Mouse (Mus musculus) limb, embryonic 10.5 days (tissue): ENCODE measurements around the gene Dhrs9. TPM values are rescaled to one million over a fixed set of nuclear protein-coding genes. Genes with fewer than 3 reads are reported as not detected.
"Not testable (repeated sequence)": the region's sequence is repeated elsewhere in the genome, so short reads cannot be mapped to it uniquely, and the experiment has no call there.

Experiments used
- DNase-seq: peaks from one replicate; pipeline ENCODE4 v3.0.0-alpha.2; 2017; ENCODE audit warnings: low spot score
- H3K27ac ChIP-seq: fragments of 300-500 bp; sonication (generic); 2 replicates; pipeline ENCODE4 v1.5.1; 2016; ENCODE audit warnings: mild to moderate bottlenecking
- H3K27me3 ChIP-seq: fragments of 300-500 bp; sonication (generic); 2 replicates; pipeline ENCODE4 v1.6.1; 2016; ENCODE audit warnings: low read depth, mild to moderate bottlenecking; ENCODE audit not compliant: poor library complexity, severe bottlenecking
- H3K36me3 ChIP-seq: fragments of 300-500 bp; sonication (generic); 2 replicates; pipeline ENCODE4 v1.6.1; 2016; ENCODE audit warnings: mild to moderate bottlenecking, moderate library complexity
- H3K4me1 ChIP-seq: fragments of 300-500 bp; sonication (generic); 2 replicates; pipeline ENCODE4 v1.6.1; 2016
- H3K4me3 ChIP-seq: fragments of 300-500 bp; sonication (generic); 2 replicates; pipeline ENCODE4 v1.5.1; 2016; ENCODE audit warnings: mild to moderate bottlenecking, moderate library complexity
- H3K9me3 ChIP-seq: fragments of 300-500 bp; sonication (generic); replicated peaks from 2 replicates; pipeline ENCODE4 v1.6.1; 2016; ENCODE audit warnings: mild to moderate bottlenecking
- WGBS: fragments of 180-500 bp; shearing (Covaris S2); methylation state at CpG from one replicate; pipeline ENCODE4 v1.1.7; 2016; 5-methylcytosine and 5-hydroxymethylcytosine counted together
- polyA plus RNA-seq: library from polyadenylated mRNA; unstranded; fragments of >200 nt; fragmentation: Nextera tagmentation; extraction: Ambion mirVana; gene quantifications from 2 replicates; pipeline ENCODE4 v1.2.1, GENCODE M21; 2016

The Dhrs9 gene
- polyA plus RNA-seq: not detected in 2 replicates

DNA sequence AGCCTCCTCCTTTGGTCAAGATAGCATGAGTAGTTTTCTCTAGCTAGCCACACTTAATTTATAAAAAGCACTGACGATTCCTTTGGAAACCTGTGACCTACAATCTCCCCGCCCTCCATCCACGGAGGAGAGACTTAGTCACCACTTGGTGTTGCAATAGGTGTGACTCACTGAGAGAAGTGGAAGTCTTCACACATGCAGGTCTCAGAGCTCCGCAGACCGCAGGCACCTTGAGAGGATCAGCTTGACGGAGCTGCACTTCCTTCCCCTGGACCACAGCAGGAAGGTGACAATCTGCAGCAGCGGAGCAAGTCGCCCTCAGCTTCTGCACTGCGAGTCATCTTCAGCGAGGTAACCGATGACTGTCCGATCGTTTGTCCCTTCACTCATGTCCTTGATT is at the start of gene Dhrs9:
Gene Dhrs9 (plus strand): TSS at position 165 of the 400 bp plus-strand sequence.
- Histone ChIP-seq H3K36me3 (no peaks in the 10 kb centered on the region), H3K9me3 (no peaks in the 10 kb centered on the region), H3K27me3 (no peaks in the 10 kb centered on the region), H3K4me3 (no peak within 1 kb of the TSS), H3K4me1 (peaks cover 3% of the 10 kb centered on the region; the same call in 1 of the 2 replicates), H3K27ac (no peak within 1 kb of the TSS)
- DNase-seq: no peak
- WGBS: 54% methylated on average over 13 of the region's 13 CpGs

DNA sequence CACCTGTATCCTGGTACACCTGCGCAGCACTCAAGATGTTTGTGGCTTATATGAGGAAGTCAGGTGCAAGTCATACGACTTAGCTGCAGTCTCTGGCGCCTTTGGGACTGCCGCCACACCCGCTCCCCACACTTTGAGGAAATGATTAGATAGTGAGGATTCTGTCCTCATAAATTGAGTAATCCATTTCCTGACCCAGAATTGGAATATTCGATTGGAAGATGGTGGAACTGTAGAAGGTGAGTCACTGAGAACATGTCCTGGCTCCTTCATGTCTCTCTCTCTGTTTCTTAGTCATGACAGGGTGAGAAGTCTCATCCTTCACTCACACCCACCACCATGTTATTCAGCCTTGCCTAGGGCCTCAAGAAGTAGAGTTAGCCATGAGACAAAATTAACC is 48.7 kb upstream of the Dhrs9 start:
- H3K27me3 ChIP-seq, H3K9me3 ChIP-seq, H3K4me1 ChIP-seq, H3K36me3 ChIP-seq, H3K4me3 ChIP-seq, H3K27ac ChIP-seq, DNase-seq: not testable (repeated sequence)
- 92% methylated on average over 6 of the region's 6 CpGs for WGBS

DNA sequence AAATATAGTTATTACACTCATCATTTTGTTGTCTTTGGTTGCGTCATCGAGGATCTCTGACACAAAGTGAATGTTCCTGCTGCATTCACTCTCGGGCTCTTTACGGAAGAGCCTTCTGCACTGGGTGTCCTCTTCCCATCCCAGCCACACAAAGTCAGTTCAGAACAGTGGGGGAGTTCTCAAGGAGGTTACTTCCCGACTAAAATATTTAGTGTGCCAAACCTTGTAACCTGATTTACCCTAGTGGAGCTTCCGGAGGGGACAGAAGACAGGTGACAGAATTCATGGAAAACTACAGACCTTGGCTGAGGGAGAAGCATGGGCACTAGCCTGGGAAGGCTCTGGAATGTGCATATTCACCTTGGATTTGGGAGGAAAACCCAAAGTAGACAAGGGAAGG is 38.7 kb upstream of the Dhrs9 start:
- Histone ChIP-seq H3K9me3 (no peaks in the 10 kb centered on the region), H3K4me1 (no peaks in the 10 kb centered on the region), H3K36me3 (no peaks in the 10 kb centered on the region), H3K4me3 (no peak overlapping the region), H3K27ac (no peak overlapping the region), H3K27me3 (no peaks in the 10 kb centered on the region)
- WGBS: 90% methylated on average over 6 of the region's 6 CpGs
- DNase-seq: no peak

- no peak for DNase-seq
- Histone ChIP-seq H3K27ac (no peak within 1 kb of the TSS), H3K4me1 (no peaks in the 10 kb centered on the region), H3K36me3 (no peaks in the 10 kb centered on the region), H3K9me3 (no peaks in the 10 kb centered on the region), H3K27me3 (no peaks in the 10 kb centered on the region), H3K4me3 (no peak within 1 kb of the TSS)
- 89% methylated on average over 9 of the region's 9 CpGs for WGBS
These were observed 37.6 kb upstream of the Dhrs9 start, which contains the start of gene Abcb11 for GRCm38 (mm10) chr2:69342496-69343221. TSS of gene Abcb11 (minus strand) at chr2:69342616.

GRCm38 (mm10) chr2:69355402-69355801 is 24.8 kb upstream of the Dhrs9 start:
- H3K4me1 ChIP-seq, H3K9me3 ChIP-seq, H3K4me3 ChIP-seq, DNase-seq, H3K27ac ChIP-seq, H3K36me3 ChIP-seq, H3K27me3 ChIP-seq: not testable (repeated sequence)

DNA sequence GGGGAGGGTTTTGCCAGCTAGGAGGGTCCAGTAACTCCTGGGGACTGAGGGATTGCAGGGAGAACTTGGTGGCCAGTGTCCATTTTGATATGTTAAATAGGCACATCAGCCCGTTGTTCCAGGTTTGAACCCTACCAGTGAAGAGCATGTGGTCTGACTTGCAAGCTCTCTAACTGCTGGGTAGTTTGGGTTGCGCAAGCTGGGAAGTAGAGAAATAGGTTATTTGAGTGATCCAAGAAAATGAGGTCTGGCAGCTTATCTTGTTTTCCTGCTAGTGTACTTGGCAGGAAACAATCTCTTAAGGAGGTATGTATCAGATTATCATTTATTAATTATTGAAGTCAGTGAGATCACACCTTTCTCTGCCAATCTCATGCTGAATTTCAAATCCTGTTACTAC is 15.4 kb upstream of the Dhrs9 start:
- no peak overlapping the region for H3K27ac ChIP-seq
- 90% methylated on average over 2 of the region's 2 CpGs for WGBS

DNA sequence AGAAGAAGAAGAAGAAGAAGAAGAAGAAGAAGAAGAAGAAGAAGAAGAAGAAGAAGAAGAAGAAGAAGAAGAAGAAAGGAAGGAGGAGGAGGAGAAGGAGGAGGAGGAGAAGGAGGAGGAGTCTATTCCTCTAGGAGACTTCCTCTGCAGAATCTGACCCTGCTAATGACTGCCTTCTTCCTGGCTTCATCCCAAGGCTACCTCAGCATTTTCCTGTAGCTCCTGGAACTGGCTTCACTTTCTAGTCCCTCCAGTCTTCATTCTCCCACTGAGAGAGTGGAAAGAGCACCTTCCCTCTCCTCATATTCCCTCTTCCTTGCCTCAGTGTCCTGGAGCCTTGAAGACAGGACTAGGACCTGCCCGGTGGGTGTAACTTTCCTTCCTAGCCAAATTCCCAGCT is 15.0 kb upstream of the Dhrs9 start:
- H3K4me1 ChIP-seq: no peaks in the 10 kb centered on the region
- no peaks in the 10 kb centered on the region for H3K36me3 ChIP-seq
- no peak overlapping the region for H3K4me3 ChIP-seq
- no peaks in the 10 kb centered on the region for H3K27me3 ChIP-seq
- H3K9me3 ChIP-seq: no peaks in the 10 kb centered on the region
- 91% methylated on average over 1 of the region's 1 CpGs for WGBS
- DNase-seq: no peak
- no peak overlapping the region for H3K27ac ChIP-seq

More for the DNA sequence above, 15.4 kb upstream of the Dhrs9 start:
- no peak overlapping the region for H3K4me3 ChIP-seq
- H3K36me3 ChIP-seq: no peaks in the 10 kb centered on the region
- H3K9me3 ChIP-seq: no peaks in the 10 kb centered on the region
- H3K27me3 ChIP-seq: no peaks in the 10 kb centered on the region
- H3K4me1 ChIP-seq: no peaks in the 10 kb centered on the region
- no peak for DNase-seq

DNA sequence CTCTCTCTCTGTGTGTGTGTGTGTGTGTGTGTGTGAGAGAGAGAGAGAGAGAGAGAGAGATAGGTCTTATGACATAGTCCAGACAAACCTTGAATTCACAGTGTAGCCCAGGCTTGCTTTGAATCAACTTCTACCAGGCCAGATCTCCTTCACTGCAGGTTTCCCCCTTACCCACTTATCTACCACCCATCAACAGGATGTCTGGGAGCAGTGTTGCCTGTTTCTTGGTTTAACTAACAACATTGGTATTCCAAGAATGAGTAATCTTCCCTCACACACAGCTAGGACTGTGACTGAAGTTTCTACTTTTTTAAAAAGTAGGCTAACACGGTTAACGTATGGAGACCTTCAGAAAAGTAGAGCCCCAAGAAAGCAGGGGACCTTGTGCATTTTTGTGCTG is 3.5 kb upstream of the Dhrs9 start:
- DNase-seq: no peak
- Histone ChIP-seq H3K36me3 (no peaks in the 10 kb centered on the region), H3K27me3 (no peaks in the 10 kb centered on the region), H3K4me3 (no peak overlapping the region), H3K9me3 (no peaks in the 10 kb centered on the region), H3K4me1 (peaks cover 3% of the 10 kb centered on the region; the same call in 1 of the 2 replicates), H3K27ac (no peak overlapping the region)
- 91% methylated on average over 2 of the region's 2 CpGs for WGBS

GRCm38 (mm10) chr2:69379801-69380200 is 444 bp upstream of the Dhrs9 start:
- H3K4me1 ChIP-seq: peaks cover 3% of the 10 kb centered on the region; the same call in 1 of the 2 replicates
- H3K27ac ChIP-seq: no peak overlapping the region
- no peaks in the 10 kb centered on the region for H3K9me3 ChIP-seq
- no peak overlapping the region for H3K4me3 ChIP-seq
- WGBS: 74% methylated on average over 1 of the region's 1 CpGs
- no peaks in the 10 kb centered on the region for H3K36me3 ChIP-seq
- no peak for DNase-seq
- no peaks in the 10 kb centered on the region for H3K27me3 ChIP-seq

DNA sequence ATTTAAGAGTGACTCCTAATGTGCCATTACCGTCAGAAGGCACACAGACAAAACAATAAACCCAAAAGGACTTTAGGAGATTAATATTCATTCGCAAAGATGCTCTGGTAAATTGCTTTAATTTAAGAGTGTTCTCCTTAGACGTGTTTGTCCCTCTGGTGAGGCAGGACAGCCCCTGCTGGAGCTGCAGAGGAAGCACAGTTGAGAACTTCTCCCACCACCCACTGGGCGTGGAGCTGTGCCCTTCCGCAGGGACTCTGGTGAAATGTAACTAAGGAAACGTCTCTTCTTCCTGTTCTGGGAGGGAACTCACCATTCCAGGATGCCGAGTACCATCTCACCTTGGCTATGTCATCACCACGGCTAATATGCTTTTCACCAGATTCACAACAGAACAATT is 1.5 kb downstream of the Dhrs9 start:
- DNase-seq: no peak
- H3K27ac ChIP-seq: no peak overlapping the region
- no peaks in the 10 kb centered on the region for H3K36me3 ChIP-seq
- no peak overlapping the region for H3K4me3 ChIP-seq
- H3K9me3 ChIP-seq: no peaks in the 10 kb centered on the region
- H3K4me1 ChIP-seq: peaks cover 3% of the 10 kb centered on the region; the same call in 1 of the 2 replicates
- 50% methylated on average over 8 of the region's 8 CpGs for WGBS
- no peaks in the 10 kb centered on the region for H3K27me3 ChIP-seq

GRCm38 (mm10) chr2:69382838-69383237 is 2.6 kb downstream of the Dhrs9 start:
- Histone ChIP-seq H3K36me3 (no peaks in the 10 kb centered on the region), H3K4me1 (peaks cover 3% of the 10 kb centered on the region; the same call in 1 of the 2 replicates), H3K27me3 (no peaks in the 10 kb centered on the region), H3K4me3 (no peak overlapping the region), H3K9me3 (no peaks in the 10 kb centered on the region), H3K27ac (no peak overlapping the region)
- 94% methylated on average over 5 of the region's 5 CpGs for WGBS
- no peak for DNase-seq

- Histone ChIP-seq H3K27ac (no peak overlapping the region), H3K4me3 (no peak overlapping the region), H3K36me3 (no peaks in the 10 kb centered on the region), H3K27me3 (no peaks in the 10 kb centered on the region), H3K4me1 (no peaks in the 10 kb centered on the region), H3K9me3 (no peaks in the 10 kb centered on the region)
- DNase-seq: no peak
- 86% methylated on average over 3 of the region's 3 CpGs for WGBS
These were observed 6.0 kb downstream of the Dhrs9 start for GRCm38 (mm10) chr2:69386118-69386871.

DNA sequence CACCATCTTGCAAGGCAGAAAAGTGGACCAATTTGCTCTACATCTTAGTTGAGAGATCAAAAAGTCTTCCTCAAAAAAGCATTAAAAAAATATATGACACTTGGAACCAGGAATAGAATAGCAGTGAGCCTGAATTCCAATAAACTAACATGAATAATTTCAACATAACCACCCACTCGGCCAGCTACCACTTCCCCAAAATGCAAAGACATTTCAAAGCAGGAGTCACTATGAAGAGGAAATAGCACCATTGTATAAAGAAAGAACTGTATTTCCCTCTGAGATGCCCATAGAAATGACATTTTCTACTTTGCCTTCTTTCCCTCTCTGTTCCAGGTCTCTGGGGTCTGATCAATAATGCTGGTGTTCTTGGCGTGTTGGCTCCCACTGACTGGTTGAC is 13.7 kb downstream of the Dhrs9 start:
- H3K4me1 ChIP-seq: 0 out of 2 replicates have a peak, but pooled peaks cover 3% of the 10 kb centered on the region
- H3K9me3 ChIP-seq: no peaks in the 10 kb centered on the region
- H3K36me3 ChIP-seq: no peaks in the 10 kb centered on the region
- H3K4me3 ChIP-seq: no peak overlapping the region
- WGBS: 93% methylated on average over 2 of the region's 2 CpGs
- H3K27me3 ChIP-seq: no peaks in the 10 kb centered on the region
- DNase-seq: no peak
- H3K27ac ChIP-seq: no peak overlapping the region
